Mouse (Mus musculus) bone marrow, adult 2 months (tissue): Measurements from ENCODE around the gene Gm12394. TPM values are rescaled to one million over a fixed set of nuclear protein-coding genes. Genes with fewer than 3 reads are reported as not detected.
"Not testable (repeated sequence)": the region's sequence is repeated elsewhere in the genome, so short reads cannot be mapped to it uniquely, and the experiment has no call there.

Source experiments
- H3K27ac ChIP-seq: fragments of 200-500 bp; 2 replicates; pipeline ENCODE4 v1.5.1; 2012; ENCODE audit warnings: low read depth, mild to moderate bottlenecking, control low read depth, inconsistent platforms, low read length; ENCODE audit not compliant: control insufficient read depth, poor library complexity, insufficient read depth
- H3K4me1 ChIP-seq: fragments of 200-500 bp; 2 replicates; pipeline ENCODE4 v1.6.1; 2011; ENCODE audit warnings: low read length; ENCODE audit not compliant: control insufficient read depth, insufficient read depth
- H3K4me3 ChIP-seq: fragments of 200-500 bp; replicated peaks from 2 replicates; pipeline ENCODE3; 2011; ENCODE audit warnings: mild to moderate bottlenecking, low read depth, low read length, control low read depth; ENCODE audit not compliant: control insufficient read depth
- CTCF ChIP-seq: fragments of 200-500 bp; IDR thresholded peaks from 2 replicates; pipeline ENCODE4 v1.5.1; 2011; ENCODE audit warnings: low read length, control low read depth; ENCODE audit not compliant: control insufficient read depth, insufficient read depth
- POLR2A ChIP-seq: fragments of 200-500 bp; IDR thresholded peaks from 2 replicates; pipeline ENCODE4 v1.6.1; 2011; ENCODE audit warnings: low read depth, mild to moderate bottlenecking, control low read depth, low read length, borderline replicate concordance; ENCODE audit not compliant: control insufficient read depth
- WGBS: fragments of 180-500 bp; shearing (Covaris S2); methylation state at CpG from one replicate; pipeline ENCODE4 v1.1.7; 2018; 5-methylcytosine and 5-hydroxymethylcytosine counted together
- polyA plus RNA-seq: library from polyadenylated mRNA; stranded (reverse); fragments of >200 nt; gene quantifications from 2 replicates; pipeline ENCODE4 v1.2.4, GENCODE M21; 2011; ENCODE audit warnings: low replicate concordance; ENCODE audit not compliant: missing spikeins, insufficient read depth, insufficient read length

Gm12394 gene
- not detected in 2 replicates for polyA plus RNA-seq

DNA sequence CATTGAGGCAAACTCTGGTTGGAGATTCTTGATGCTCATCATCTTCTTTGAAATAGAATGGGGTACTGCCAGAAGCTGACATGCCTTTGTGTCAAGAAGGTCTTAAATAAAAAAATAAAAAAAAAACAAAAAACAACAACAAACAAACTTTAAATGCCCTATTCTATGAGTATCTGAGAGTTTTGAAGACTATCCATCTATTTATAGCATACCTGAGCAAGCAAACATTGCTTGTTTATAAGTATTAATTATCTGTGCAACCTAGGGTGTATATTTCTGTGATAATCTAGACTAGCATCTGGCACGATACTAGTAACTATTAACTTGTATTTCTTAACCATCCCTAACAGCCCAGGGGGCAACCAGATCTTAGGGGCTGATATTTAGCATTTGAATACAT lies at the start of gene Gm12394:
Gm12394 (minus strand) TSS at position 101 of the 400 bp plus-strand sequence.
- 64% methylated on average over 1 of the region's 1 CpGs for WGBS
- H3K27ac ChIP-seq, H3K4me1 ChIP-seq, H3K4me3 ChIP-seq: not testable (repeated sequence)

DNA sequence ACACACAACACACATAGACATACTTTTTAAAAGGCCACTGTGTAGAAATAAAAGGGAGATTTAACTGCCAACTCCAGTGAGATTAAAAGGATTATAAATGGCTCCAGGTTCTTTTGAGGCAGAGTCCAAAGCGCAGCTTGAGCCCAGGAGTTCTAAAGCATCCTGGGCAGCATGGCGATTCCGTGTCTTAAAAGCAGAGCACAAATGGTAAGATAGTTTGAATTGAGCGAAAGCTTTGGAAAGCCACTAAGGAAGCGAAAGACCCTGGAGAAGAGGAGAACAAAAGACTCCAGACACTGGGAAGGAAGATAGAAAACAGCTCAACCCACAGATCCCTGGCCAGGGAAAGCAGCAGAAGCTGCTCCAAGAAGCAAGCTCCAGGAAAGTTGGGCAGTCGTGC lies 48.4 kb upstream of the Gm12394 start:
- 86% methylated on average over 6 of the region's 6 CpGs for WGBS
- no peaks in the 10 kb centered on the region for H3K4me1 ChIP-seq
- no peak overlapping the region for H3K27ac ChIP-seq

GRCm38 (mm10) chr4:42904523-42904922 lies 48.0 kb upstream of the Gm12394 start:
- H3K27ac ChIP-seq = no peak overlapping the region
- TF ChIP-seq CTCF (no peak), POLR2A (no peak)
- WGBS = 89% methylated on average over 3 of the region's 3 CpGs

More for the DNA sequence above, 48.4 kb upstream of the Gm12394 start:
- TF ChIP-seq POLR2A (no peak), CTCF (no peak)
- no peak overlapping the region for H3K4me3 ChIP-seq

GRCm38 (mm10) chr4:42903942-42904341 lies 47.4 kb upstream of the Gm12394 start:
- no peaks in the 10 kb centered on the region for H3K4me1 ChIP-seq
- TF ChIP-seq CTCF (no peak), POLR2A (no peak)
- H3K27ac ChIP-seq = no peak overlapping the region
- no peak overlapping the region for H3K4me3 ChIP-seq
- 43% methylated on average over 1 of the region's 1 CpGs for WGBS

More at GRCm38 (mm10) chr4:42904523-42904922, 48.0 kb upstream of the Gm12394 start:
- no peak overlapping the region for H3K4me3 ChIP-seq
- H3K4me1 ChIP-seq = no peaks in the 10 kb centered on the region

- no peak for TF ChIP-seq CTCF
- TF ChIP-seq POLR2A = no peak
- H3K27ac ChIP-seq = no peak overlapping the region
- 86% methylated on average over 5 of the region's 5 CpGs for WGBS
- no peak overlapping the region for H3K4me3 ChIP-seq
- H3K4me1 ChIP-seq = no peaks in the 10 kb centered on the region
Measured at GRCm38 (mm10) chr4:42902730-42903129, 46.2 kb upstream of the Gm12394 start.

DNA sequence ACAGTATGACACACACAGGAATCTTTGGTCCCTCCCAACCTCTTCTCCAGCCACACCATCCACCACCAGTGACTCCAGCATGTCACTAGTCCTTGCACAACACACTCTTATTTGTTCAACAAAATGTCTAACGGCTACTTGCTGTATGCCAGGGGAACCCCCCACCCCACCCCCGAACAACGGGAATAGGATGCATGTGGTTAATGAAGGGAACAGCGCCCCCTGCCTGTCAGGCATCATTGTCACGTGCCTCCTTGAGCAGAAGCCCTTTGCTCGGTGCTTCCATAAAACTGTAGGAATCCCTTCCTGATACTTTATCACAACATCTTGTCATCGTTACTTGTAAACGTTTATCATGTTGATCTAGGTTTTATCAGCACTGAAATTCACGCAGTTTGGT lies 45.6 kb upstream of the Gm12394 start:
- Histone ChIP-seq H3K4me3 (no peak overlapping the region), H3K4me1 (no peaks in the 10 kb centered on the region), H3K27ac (no peak overlapping the region)
- WGBS = 33% methylated on average over 9 of the region's 9 CpGs
- peak; percentile 77 for TF ChIP-seq CTCF
- TF ChIP-seq POLR2A = no peak

DNA sequence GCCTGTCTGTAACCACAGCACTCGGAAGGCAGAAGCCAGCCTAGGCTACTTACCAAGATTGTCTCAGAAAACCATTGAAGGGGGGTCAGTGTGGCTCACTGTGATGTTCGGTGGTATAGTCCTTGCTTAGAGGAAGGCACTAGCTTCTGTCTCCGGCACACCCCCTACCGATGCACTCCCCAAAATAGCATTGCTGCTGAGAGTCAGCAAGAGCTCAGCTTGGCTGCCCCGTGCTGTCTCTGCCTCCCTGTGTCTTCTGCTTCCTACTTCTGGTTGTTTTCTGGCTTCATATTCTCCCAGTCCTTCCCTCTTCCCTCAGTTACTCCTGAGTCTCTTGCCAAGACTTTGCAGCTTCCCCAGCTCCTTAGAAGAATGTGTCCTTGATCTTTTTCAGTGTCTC lies 44.3 kb upstream of the Gm12394 start:
- H3K27ac ChIP-seq = no peak overlapping the region
- no peaks in the 10 kb centered on the region for H3K4me1 ChIP-seq
- 52% methylated on average over 5 of the region's 5 CpGs for WGBS
- no peak overlapping the region for H3K4me3 ChIP-seq
- TF ChIP-seq POLR2A = no peak
- TF ChIP-seq CTCF = no peak

DNA sequence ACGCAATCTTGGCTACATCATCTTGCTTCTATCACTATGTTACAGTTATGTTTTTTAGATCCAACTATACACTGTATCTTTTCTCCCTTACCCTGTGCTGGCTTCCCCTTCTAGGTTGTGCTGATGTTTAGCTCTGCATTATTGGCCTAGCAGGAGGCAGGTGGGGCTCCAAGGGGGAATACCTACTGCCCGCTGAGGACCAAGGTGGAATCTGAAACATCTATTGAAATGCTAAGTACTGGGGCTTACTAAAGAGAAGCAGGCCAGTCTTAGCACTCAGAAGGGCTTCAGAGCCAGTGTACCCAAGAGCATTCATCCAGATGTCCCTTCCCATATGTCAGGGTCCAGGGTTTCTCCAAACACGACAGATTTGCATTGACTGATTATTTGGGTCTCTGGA lies 42.3 kb upstream of the Gm12394 start:
- H3K27ac ChIP-seq = no peak overlapping the region
- WGBS = 78% methylated on average over 3 of the region's 3 CpGs
- H3K4me3 ChIP-seq = no peak overlapping the region
- no peaks in the 10 kb centered on the region for H3K4me1 ChIP-seq
- TF ChIP-seq CTCF (no peak), POLR2A (no peak)

DNA sequence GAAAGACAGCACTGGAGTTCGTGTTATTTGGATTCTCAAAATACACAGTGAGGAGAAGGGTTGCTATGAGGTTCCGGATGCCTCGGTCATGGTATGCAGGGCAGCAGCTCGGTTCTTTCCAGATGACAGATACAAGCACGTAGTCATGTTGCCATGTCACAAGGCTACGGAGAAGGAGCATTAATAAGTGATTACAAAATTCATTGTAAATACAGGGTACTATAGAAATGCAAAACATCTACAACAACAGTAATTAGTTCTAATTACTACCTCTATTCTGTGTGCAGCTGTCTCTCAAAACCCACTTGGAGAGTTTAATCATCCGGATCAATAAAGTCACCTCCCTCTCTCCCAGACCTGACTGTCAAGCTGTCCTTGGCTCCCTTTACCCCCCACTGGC lies 38.5 kb upstream of the Gm12394 start:
- 88% methylated on average over 7 of the region's 7 CpGs for WGBS
- Histone ChIP-seq H3K4me1 (no peaks in the 10 kb centered on the region), H3K4me3 (no peak overlapping the region), H3K27ac (no peak overlapping the region)
- TF ChIP-seq CTCF = no peak
- TF ChIP-seq POLR2A = no peak
